Mouse (Mus musculus) heart, postnatal 4 days (tissue): ENCODE data around the gene Gm10715. TPM values are rescaled to one million over a fixed set of nuclear protein-coding genes. Genes with fewer than 3 reads are reported as not detected.
A peak's percentile ranks its signal among the peaks of the same experiment; 100 is the strongest.
"Not testable (repeated sequence)": the region's sequence is repeated elsewhere in the genome, so short reads cannot be mapped to it uniquely, and the experiment has no call there.

Experiments used
- DNase-seq: peaks from one replicate; pipeline ENCODE4 v3.0.0; 2021
- microRNA-seq, 2 experiments: library from miRNA; unstranded; fragments of <30 nt; microRNA quantifications; one replicate each; pipeline ENCODE4 v1.2.0; 2021 to 2022
- total RNA-seq, 2 experiments: library from RNA; stranded (reverse); gene quantifications; 2 replicates each; pipeline ENCODE4 v1.2.3; 2021

Gene Gm10715
- total RNA-seq, 2 experiments from 2014 or later = not detected

DNA sequence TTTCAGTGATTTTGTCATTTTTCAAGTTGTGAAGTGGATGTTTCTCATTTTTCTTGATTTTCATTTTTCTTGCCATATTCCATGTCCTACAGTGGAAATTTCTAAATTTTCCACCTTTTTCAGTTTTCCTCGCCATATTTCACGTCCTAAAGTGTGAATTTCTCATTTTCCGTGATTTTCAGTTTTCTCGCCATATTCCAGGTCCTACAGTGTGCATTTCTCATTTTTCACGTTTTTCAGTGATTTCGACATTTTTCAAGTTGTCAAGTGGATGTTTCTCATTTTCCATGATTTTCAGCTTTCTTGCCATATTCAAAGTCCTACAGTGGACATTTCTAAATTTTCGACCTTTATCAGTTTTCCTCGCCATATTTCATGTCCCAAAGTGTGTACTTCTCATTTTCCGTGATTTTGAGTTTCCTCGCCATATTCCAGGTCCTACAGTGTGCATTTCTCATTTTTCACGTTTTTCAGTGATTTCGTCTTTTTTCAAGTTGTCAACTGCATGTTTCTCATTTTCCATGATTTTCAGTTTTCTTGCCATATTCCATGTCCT, 11.7 kb upstream of the Gm10715 start, which contains the start of gene Gm10717:
Gene Gm10717, plus strand, starts transcription at position 506 of the 556 bp plus-strand sequence.
- peak; percentile 59 for DNase-seq

DNA sequence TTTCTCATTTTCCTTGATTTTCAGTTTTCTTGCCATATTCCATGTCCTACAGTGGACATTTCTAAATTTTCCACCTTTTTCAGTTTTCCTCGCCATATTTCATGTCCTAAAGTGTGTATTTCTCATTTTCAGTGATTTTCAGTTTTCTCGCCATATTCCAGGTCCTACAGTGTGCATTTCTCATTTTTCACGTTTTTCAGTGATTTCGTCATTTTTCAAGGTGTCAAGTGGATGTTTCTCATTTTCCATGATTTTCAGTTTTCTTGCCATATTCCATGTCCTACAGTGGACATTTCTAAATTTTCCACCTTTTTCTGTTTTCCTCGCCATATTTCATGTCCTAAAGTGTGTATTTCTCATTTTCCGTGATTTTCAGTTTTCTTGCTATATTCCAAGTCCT, 11.0 kb upstream of the Gm10715 start:
- DNase-seq = peak; percentile 74

DNA sequence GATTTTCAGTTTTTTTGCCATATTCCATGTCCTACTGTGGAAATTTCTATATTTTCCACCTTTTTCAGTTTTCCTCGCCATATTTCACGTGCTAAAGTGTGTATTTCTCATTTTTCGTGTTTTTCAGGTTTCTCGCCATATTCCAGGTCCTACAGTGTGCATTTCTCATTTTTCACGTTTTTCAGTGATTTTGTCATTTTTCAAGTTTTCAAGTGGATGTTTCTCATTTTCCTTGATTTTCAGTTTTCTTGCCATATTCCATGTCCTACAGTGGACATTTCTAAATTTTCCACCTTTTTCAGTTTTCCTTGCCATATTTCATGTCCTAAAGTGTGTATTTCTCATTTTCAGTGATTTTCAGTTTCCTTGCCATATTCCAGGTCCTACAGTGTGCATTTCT, 10.5 kb upstream of the Gm10715 start:
- DNase-seq = not testable (repeated sequence)

DNA sequence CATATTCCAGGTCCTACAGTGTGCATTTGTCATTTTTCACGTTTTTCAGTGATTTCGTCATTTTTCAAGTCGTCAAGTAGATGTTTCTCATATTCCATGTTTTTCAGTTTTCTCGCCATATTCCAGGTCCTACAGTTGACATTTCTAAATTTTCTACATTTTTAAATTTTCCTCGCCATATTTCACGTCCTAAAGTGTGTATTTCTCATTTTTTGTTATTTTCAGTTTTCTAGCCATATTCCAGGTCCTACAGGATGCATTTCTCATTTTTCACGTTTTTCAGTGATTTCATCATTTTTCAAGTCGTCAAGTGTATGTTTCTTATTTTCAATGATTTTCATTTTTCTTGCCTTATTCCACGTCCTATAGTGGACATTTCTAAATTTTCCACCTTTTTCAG, 9.9 kb upstream of the Gm10715 start:
- not testable (repeated sequence) for DNase-seq

DNA sequence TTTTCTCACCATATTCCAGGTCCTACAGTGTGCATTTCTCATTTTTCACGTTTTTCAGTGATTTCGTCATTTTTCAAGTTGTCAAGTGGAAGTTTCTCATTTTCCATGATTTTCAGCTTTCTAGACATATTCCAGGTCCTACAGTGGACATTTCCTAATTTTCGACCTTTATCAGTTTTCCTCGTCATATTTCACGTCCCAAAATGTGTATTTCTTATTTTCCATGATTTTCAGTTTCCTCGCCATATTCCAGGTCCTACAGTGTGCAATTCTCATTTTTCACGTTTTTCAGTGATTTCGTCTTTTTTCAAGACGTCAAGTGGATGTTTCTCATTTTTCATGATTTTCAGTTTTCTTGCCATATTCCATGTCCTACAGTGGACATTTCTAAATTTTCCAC, 9.5 kb upstream of the Gm10715 start:
- not testable (repeated sequence) for DNase-seq

DNA sequence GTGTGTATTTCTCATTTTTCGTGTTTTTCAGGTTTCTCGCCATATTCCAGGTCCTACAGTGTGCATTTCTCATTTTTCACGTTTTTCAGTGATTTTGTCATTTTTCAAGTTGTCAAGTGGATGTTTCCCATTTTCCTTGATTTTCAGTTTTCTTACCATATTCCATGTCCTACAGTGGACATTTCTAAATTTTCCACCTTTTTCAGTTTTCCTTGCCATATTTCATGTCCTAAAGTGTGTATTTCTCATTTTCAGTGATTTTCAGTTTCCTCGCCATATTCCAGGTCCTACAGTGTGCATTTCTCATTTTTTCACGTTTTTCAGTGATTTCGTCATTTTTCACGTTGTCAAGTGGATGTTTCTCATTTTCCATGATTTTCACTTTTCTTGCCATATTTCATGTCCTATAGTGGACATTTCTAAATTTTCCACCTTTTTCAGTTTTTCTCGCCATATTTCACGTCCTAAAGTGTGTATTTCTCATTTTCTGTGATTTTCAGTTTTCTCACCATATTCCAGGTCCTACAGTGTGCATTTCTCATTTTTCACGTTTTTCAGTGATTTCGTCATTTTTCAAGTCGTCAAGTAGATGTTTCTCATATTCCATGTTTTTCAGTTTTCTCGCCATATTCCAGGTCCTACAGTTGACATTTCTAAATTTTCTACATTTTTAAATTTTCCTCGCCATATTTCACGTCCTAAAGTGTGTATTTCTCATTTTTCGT, 7.2 kb upstream of the Gm10715 start:
- DNase-seq = peak; percentile 25

DNA sequence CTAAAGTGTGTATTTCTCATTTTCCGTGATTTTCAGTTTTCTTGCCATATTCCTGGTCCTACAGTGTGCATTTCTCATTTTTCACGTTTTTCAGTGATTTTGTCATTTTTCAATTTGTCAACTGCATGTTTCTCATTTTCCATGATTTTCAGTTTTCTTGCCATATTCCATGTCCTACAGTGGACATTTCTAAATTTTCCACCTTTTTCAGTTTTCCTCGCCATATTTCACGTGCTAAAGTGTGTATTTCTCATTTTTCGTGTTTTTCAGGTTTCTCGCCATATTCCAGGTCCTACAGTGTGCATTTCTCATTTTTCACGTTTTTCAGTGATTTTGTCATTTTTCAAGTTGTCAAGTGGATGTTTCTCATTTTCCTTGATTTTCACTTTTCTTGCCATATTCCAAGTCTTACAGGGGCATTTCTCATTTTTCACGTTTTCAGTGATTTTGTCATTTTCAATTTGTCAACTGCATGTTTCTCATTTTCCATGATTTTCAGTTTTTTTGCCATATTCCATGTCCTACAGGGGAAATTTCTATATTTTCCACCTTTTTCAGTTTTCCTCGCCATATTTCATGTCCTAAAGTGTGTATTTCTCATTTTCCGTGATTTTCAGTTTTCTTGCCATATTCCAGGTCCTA, 5.9 kb upstream of the Gm10715 start:
- not testable (repeated sequence) for DNase-seq

DNA sequence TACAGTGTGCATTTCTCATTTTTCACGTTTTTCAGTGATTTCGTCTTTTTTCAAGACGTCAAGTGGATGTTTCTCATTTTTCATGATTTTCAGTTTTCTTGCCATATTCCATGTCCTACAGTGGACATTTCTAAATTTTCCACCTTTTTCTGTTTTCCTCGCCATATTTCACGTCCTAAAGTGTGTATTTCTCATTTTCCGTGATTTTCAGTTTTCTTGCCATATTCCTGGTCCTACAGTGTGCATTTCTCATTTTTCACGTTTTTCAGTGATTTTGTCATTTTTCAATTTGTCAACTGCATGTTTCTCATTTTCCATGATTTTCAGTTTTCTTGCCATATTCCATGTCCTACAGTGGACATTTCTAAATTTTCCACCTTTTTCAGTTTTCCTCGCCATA, 2.4 kb upstream of the Gm10715 start, which contains the start of gene Gm17535:
Gene Gm17535, plus strand, starts transcription at position 301 of the 400 bp plus-strand sequence.
- DNase-seq = not testable (repeated sequence)

DNA sequence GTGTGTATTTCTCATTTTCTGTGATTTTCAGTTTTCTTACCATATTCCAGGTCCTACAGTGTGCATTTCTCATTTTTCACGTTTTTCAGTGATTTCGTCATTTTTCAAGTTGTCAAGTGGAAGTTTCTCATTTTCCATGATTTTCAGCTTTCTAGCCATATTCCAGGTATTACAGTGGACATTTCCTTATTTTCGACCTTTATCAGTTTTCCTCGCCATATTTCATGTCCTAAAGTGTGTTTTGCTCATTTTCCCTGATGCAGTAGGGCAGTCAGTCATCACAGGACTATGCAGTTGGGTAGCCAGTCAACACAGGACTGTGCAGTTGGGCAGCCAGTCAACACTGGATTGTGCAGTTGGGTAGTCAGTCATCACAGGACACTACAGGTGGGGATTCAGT, 1.5 kb downstream of the Gm10715 start:
- not testable (repeated sequence) for DNase-seq

Small RNAs within 50 kb of the gene (microRNA-seq; reads per million reads assigned to microRNA genes)
- 0 reads per million in 2 experiments for gene Mir101c

Other genes with a start within 250 kb of the Gm10715 start
- gene Gm10722, start 36.0 kb upstream of the Gm10715 start, total RNA-seq = not detected
- gene Gm11168, start 33.5 kb upstream of the Gm10715 start, total RNA-seq = not detected
- gene Gm10721, start 23.7 kb upstream of the Gm10715 start, total RNA-seq = under 1 TPM in 1 of 2 experiments, not detected in 1; 0.93 TPM
- gene Gm10720, start 21.2 kb upstream of the Gm10715 start, total RNA-seq = not detected
- under 1 TPM; 0.52 to 0.54 TPM for gene Gm10719, start 19.5 kb upstream of the Gm10715 start, total RNA-seq
- 1 to 10 TPM in 1 of 2 experiments, under 1 TPM in 1; 0.45 to 1.1 TPM for gene Gm10718, start 13.3 kb upstream of the Gm10715 start, total RNA-seq
- not detected for gene Gm10717, start 11.5 kb upstream of the Gm10715 start, total RNA-seq
- not detected for gene Gm17535, start 2.3 kb upstream of the Gm10715 start, total RNA-seq